Mouse (Mus musculus): ENCODE results near the gene Proser2. TPM values are rescaled to one million over a fixed set of nuclear protein-coding genes. Genes with fewer than 3 reads are reported as not detected.

Gene Proser2
- polyA plus RNA-seq, 1 experiment from 2014 or later: 2.3 TPM

DNA sequence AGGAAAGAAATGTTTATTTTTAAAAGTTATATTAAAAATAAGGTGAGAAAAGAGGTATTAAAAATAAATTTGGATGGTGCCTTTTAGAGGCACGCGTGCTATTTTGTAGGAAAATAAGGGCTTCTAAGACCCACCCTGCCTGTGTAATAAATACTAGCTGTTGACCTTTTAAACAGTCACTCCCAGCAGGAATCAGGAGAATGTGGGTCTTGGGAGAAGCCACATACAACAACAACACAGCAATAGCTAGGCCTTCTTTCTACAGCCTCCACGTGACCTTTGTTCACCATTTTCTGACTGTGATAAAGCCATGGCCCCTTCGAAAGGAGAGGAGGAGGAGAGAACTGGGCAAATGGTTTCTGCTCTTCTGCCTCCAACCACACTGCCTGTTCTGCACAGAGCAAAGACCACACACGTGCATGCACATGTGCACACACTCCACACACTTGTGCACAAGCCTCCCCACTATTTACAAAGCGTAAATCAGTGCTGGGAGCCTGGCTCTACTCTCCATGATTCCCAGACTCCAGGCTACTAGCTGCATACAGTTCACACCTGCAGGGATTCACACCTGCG is 57.2 kb downstream of the Proser2 start:
- WGBS: 82% methylated on average over 7 of the region's 7 CpGs
- no peaks in the 10 kb centered on the region for H3K9me3 ChIP-seq (ENCODE audit: control insufficient read depth, low read length)
- H3K4me2 ChIP-seq (replicated peaks; ENCODE audit: low read depth, low read length): no peak overlapping the region
- no peaks in the 10 kb centered on the region for H3K4me1 ChIP-seq (replicated peaks; ENCODE audit: control insufficient read depth, insufficient read depth, low read length)
- H3K9ac ChIP-seq (ENCODE audit: low read depth, low read length): no peak overlapping the region
- ATAC-seq (ENCODE audit: low FRiP score) (no peak), DNase-seq (ENCODE audit: low spot score) (no peak)
- H3K4me3 ChIP-seq (ENCODE audit: low read depth, low read length): no peak overlapping the region
- H3K27ac ChIP-seq (ENCODE audit: low read depth, low read length): no peak overlapping the region
- no peaks in the 10 kb centered on the region for H3K36me3 ChIP-seq (ENCODE audit: control insufficient read depth, insufficient read depth, low read length)
- no peaks in the 10 kb centered on the region for H3K27me3 ChIP-seq (ENCODE audit: control insufficient read depth, insufficient read depth, low read length)

DNA sequence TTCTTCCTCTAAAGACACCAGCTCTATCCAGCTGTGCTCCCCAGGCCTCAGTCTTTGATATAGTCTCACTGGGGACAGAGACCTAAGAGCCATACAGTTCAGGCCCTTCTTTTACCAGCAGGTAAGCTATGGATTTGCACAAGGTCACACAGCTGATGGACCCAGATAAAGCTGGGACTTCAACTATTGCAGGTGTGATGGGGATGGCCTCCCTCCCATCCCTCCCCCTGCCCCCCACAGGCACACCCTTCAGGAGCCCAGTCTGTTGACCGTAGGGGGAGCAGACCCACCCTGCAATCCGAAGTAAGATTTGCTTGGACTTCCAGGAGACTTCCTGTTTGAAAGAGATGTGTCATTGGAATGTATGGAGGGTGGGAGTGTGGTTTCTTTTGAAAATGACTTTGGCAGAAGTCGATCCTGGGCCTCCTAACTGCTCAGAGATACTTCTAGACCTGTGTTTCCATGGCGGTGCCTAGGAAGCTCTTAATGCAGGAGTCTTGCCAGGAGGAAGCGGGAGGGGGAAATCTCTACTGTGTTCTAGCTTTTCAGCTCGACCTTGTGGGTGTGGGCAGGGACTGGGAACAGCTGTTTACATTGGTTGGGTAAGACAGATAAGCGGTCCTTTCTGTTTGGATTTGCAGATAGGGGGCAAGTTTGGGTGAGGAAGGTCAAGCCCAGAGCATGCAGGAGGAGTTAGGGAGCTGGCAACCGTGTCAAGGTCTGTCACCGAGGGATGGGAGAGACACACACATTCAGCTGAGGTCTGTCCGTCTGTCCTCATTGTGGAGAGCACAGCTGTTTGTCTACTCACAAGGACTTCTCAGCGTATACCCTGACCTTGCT is 58.2 kb downstream of the Proser2 start:
- H3K27ac ChIP-seq (ENCODE audit: low read depth, low read length): no peak overlapping the region
- no peaks in the 10 kb centered on the region for H3K27me3 ChIP-seq (ENCODE audit: control insufficient read depth, insufficient read depth, low read length)
- WGBS: 55% methylated on average over 11 of the region's 11 CpGs
- no peak overlapping the region for H3K4me3 ChIP-seq (ENCODE audit: low read depth, low read length)
- no peaks in the 10 kb centered on the region for H3K9me3 ChIP-seq (ENCODE audit: control insufficient read depth, low read length)
- H3K4me1 ChIP-seq (replicated peaks; ENCODE audit: control insufficient read depth, insufficient read depth, low read length): no peaks in the 10 kb centered on the region
- no peaks in the 10 kb centered on the region for H3K36me3 ChIP-seq (ENCODE audit: control insufficient read depth, insufficient read depth, low read length)
- no peak overlapping the region for H3K9ac ChIP-seq (ENCODE audit: low read depth, low read length)
- ATAC-seq (ENCODE audit: low FRiP score) (no peak), DNase-seq (ENCODE audit: low spot score) (no peak)
- H3K4me2 ChIP-seq (replicated peaks; ENCODE audit: low read depth, low read length): no peak overlapping the region

DNA sequence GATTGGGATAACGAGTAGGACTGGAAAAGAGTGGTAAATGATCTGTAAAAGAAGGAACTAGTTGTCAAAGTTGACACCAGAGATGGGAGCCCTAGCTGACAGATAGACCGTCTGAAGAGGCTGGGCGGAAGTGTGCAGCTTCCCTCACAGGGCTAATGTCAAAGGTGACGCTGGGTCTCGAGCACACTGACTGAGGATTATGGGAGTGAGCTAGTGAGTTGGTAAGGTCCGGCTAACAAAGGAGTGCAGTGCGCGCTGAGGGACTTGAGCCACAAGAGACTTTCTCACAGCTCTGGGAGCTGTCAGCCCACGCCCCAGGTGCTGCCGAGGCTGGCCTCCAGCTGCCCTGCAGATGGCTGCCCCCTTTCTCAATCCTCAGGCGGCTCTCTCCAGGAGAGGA is 59.1 kb downstream of the Proser2 start:
- Histone ChIP-seq H3K9me3 (ENCODE audit: control insufficient read depth, low read length) (no peaks in the 10 kb centered on the region), H3K27ac (ENCODE audit: low read depth, low read length) (no peak overlapping the region), H3K4me1 (replicated peaks; ENCODE audit: control insufficient read depth, insufficient read depth, low read length) (no peaks in the 10 kb centered on the region), H3K27me3 (ENCODE audit: control insufficient read depth, insufficient read depth, low read length) (no peaks in the 10 kb centered on the region), H3K36me3 (ENCODE audit: control insufficient read depth, insufficient read depth, low read length) (no peaks in the 10 kb centered on the region), H3K4me2 (replicated peaks; ENCODE audit: low read depth, low read length) (no peak overlapping the region), H3K4me3 (ENCODE audit: low read depth, low read length) (no peak overlapping the region), H3K9ac (ENCODE audit: low read depth, low read length) (no peak overlapping the region)
- DNase-seq (ENCODE audit: low spot score) (no peak), ATAC-seq (ENCODE audit: low FRiP score) (no peak)
- 37% methylated on average over 11 of the region's 11 CpGs for WGBS

DNA sequence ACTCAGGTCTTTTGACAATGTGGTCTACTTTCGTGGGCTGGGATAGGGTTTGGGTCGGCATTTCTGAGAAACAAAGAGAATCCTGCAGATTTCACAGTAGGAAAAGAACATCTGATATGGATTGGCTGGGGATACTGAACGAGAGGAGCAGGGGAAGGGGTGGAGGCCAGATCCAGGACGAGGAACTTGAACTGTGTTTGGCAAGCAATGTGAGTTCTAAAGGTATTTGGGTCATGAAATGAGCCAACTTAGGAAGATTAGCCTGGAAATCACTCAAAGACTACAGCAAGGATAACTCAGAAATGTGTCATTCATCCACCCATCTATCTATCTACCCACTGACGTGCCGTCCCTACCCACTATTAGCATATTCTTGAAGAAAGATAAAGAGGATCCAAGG is 62.7 kb downstream of the Proser2 start:
- no peak overlapping the region for H3K27ac ChIP-seq (ENCODE audit: low read depth, low read length)
- H3K27me3 ChIP-seq (ENCODE audit: control insufficient read depth, insufficient read depth, low read length): no peaks in the 10 kb centered on the region
- H3K36me3 ChIP-seq (ENCODE audit: control insufficient read depth, insufficient read depth, low read length): no peaks in the 10 kb centered on the region
- H3K4me3 ChIP-seq (ENCODE audit: low read depth, low read length): no peak overlapping the region
- no peak overlapping the region for H3K4me2 ChIP-seq (replicated peaks; ENCODE audit: low read depth, low read length)
- no peak overlapping the region for H3K9ac ChIP-seq (ENCODE audit: low read depth, low read length)
- no peak for DNase-seq (ENCODE audit: low spot score)
- no peaks in the 10 kb centered on the region for H3K4me1 ChIP-seq (replicated peaks; ENCODE audit: control insufficient read depth, insufficient read depth, low read length)
- ATAC-seq (ENCODE audit: low FRiP score): no peak
- H3K9me3 ChIP-seq (ENCODE audit: control insufficient read depth, low read length): no peaks in the 10 kb centered on the region
- 91% methylated on average over 6 of the region's 6 CpGs for WGBS

DNA sequence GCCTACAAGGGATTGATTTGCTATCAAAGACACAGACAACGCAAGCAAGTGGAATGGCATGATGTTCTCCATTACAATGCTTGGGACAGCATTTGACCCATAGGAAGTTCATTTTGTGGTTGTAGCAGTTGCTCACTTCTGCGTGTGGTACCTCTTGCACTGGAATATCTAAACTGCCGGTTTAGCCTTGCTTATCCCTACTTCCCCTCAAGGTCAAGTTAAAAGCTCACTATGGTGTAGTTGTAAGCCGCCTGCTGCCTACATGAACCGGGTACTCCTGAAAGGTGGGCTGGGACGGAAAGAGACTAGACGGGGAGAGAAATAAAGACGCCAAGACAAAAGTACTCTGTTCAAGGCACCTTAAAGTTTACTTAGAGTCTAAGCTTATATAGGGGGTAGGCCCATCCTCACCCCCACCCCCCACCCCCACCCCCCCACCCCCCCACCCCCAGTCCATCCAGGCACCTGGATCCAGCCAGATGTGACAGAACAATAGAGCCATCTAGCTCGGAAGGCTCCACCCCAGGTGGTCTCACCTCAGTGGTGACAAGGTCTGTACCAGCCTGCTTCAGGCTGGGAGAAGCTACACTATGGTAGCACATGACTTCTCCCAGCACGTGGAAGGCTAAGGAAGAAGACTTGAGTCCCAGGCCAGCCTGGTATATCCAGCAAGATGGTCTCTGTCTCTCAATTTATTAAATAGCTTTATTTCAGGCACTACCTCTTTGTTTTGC is 69.8 kb downstream of the Proser2 start:
- H3K27me3 ChIP-seq (ENCODE audit: control insufficient read depth, insufficient read depth, low read length): no peaks in the 10 kb centered on the region
- H3K36me3 ChIP-seq (ENCODE audit: control insufficient read depth, insufficient read depth, low read length): peaks cover 5% of the 10 kb centered on the region
- no peak overlapping the region for H3K4me2 ChIP-seq (replicated peaks; ENCODE audit: low read depth, low read length)
- 79% methylated on average over 10 of the region's 10 CpGs for WGBS
- DNase-seq (ENCODE audit: low spot score) (no peak), ATAC-seq (ENCODE audit: low FRiP score) (no peak)
- no peak overlapping the region for H3K4me3 ChIP-seq (ENCODE audit: low read depth, low read length)
- no peak overlapping the region for H3K9ac ChIP-seq (ENCODE audit: low read depth, low read length)
- no peak overlapping the region for H3K27ac ChIP-seq (ENCODE audit: low read depth, low read length)
- H3K4me1 ChIP-seq (replicated peaks; ENCODE audit: control insufficient read depth, insufficient read depth, low read length): no peaks in the 10 kb centered on the region
- no peaks in the 10 kb centered on the region for H3K9me3 ChIP-seq (ENCODE audit: control insufficient read depth, low read length)

DNA sequence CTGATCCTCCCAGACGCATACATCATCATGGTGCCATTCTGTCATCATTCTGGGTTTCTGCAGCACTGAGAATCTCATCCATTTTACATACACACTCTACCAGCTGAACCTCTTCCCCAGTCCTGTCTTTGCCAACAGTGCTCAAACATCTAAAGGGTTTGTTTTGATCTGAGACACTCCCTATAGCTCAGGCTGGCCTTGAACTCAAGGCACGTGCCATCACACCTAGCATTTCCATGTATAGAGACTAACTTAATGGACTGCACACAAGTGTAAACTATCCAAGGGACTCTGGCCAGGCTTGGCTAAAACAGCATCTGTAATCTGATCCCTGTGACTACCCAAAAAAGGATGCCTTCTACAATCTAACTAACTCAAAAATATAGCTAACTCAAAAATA is 70.7 kb downstream of the Proser2 start:
- H3K4me3 ChIP-seq (ENCODE audit: low read depth, low read length): no peak overlapping the region
- H3K27ac ChIP-seq (ENCODE audit: low read depth, low read length): no peak overlapping the region
- no peak overlapping the region for H3K9ac ChIP-seq (ENCODE audit: low read depth, low read length)
- H3K9me3 ChIP-seq (ENCODE audit: control insufficient read depth, low read length): no peaks in the 10 kb centered on the region
- H3K4me1 ChIP-seq (replicated peaks; ENCODE audit: control insufficient read depth, insufficient read depth, low read length): no peaks in the 10 kb centered on the region
- 88% methylated on average over 2 of the region's 2 CpGs for WGBS
- peaks cover 5% of the 10 kb centered on the region for H3K36me3 ChIP-seq (ENCODE audit: control insufficient read depth, insufficient read depth, low read length)
- DNase-seq (ENCODE audit: low spot score) (no peak), ATAC-seq (ENCODE audit: low FRiP score) (no peak)
- no peaks in the 10 kb centered on the region for H3K27me3 ChIP-seq (ENCODE audit: control insufficient read depth, insufficient read depth, low read length)
- no peak overlapping the region for H3K4me2 ChIP-seq (replicated peaks; ENCODE audit: low read depth, low read length)

DNA sequence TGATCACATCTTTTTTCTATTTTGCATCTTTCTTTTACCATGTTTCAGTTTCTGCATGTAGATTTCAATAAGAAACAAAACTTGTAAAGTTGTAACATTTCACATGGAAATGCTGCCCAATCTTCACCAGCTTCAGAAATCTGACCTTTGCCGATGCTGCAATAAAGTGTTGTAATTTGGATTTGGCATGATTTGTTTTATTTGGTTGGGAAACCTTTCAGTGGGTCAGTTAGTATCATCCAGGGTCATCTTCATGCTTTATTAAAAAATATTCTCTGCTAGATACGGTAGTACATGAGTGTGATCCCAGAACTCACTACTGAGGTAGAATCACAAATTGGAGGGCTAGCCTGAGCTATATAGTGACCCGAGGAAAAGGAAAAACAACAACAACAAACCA is 73.5 kb downstream of the Proser2 start:
- WGBS: 95% methylated on average over 3 of the region's 3 CpGs
- no peak for ATAC-seq (ENCODE audit: low FRiP score)
- H3K4me3 ChIP-seq (ENCODE audit: low read depth, low read length): no peak overlapping the region
- DNase-seq (ENCODE audit: low spot score): no peak
- H3K9ac ChIP-seq (ENCODE audit: low read depth, low read length): no peak overlapping the region
- no peak overlapping the region for H3K4me2 ChIP-seq (replicated peaks; ENCODE audit: low read depth, low read length)
- H3K9me3 ChIP-seq (ENCODE audit: control insufficient read depth, low read length): no peaks in the 10 kb centered on the region
- no peaks in the 10 kb centered on the region for H3K27me3 ChIP-seq (ENCODE audit: control insufficient read depth, insufficient read depth, low read length)
- no peak overlapping the region for H3K27ac ChIP-seq (ENCODE audit: low read depth, low read length)
- H3K4me1 ChIP-seq (replicated peaks; ENCODE audit: control insufficient read depth, insufficient read depth, low read length): no peaks in the 10 kb centered on the region
- peaks cover 8% of the 10 kb centered on the region for H3K36me3 ChIP-seq (ENCODE audit: control insufficient read depth, insufficient read depth, low read length)

DNA sequence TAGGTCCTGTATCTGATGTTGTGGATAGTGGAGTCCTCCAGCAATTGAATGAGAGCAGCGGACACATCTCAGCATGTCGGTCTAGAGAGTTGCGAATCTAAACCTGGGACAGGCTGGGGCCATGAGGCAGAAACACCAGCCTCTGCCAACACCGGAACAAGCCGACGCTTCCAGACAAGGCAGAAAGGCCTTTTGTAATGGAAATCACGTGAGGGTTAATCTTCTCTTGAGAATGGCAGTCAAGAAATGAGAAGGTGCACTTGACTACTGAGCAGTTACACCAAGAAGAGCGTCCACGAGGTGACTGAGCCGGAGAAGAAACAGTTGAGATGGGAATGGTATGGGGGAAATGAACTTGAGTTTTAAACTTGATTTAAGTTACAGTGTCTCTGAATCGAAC is 74.5 kb downstream of the Proser2 start:
- Histone ChIP-seq H3K4me2 (replicated peaks; ENCODE audit: low read depth, low read length) (no peak overlapping the region), H3K4me3 (ENCODE audit: low read depth, low read length) (no peak overlapping the region), H3K9me3 (ENCODE audit: control insufficient read depth, low read length) (no peaks in the 10 kb centered on the region), H3K9ac (ENCODE audit: low read depth, low read length) (no peak overlapping the region), H3K4me1 (replicated peaks; ENCODE audit: control insufficient read depth, insufficient read depth, low read length) (no peaks in the 10 kb centered on the region), H3K27ac (ENCODE audit: low read depth, low read length) (no peak overlapping the region), H3K27me3 (ENCODE audit: control insufficient read depth, insufficient read depth, low read length) (no peaks in the 10 kb centered on the region), H3K36me3 (ENCODE audit: control insufficient read depth, insufficient read depth, low read length) (peaks cover 8% of the 10 kb centered on the region)
- WGBS: 78% methylated on average over 11 of the region's 11 CpGs
- ATAC-seq (ENCODE audit: low FRiP score) (no peak), DNase-seq (ENCODE audit: low spot score) (no peak)

Measured in hindbrain, embryonic 11.5 days (tissue).